Mouse (Mus musculus): Measurements from ENCODE around the gene Tbc1d10b.

GRCm38 (mm10) chr7:127152464-127152863 lies 55.8 kb downstream of the Tbc1d10b start:
- TF ChIP-seq CTCF (conservative IDR thresholded peaks at IDR 0.05; ENCODE audit: insufficient read depth, insufficient read length, low read depth, low read length) = no peak
- no peak for TF ChIP-seq POLR2A (IDR thresholded peaks at IDR 0.05; ENCODE audit: low read depth, low read length)
